Mouse (Mus musculus) hindbrain, postnatal 0 days (tissue): ENCODE measurements around the gene Tcp10a. TPM values are rescaled to one million over a fixed set of nuclear protein-coding genes. Genes with fewer than 3 reads are reported as not detected.
"Not testable (repeated sequence)": the region's sequence is repeated elsewhere in the genome, so short reads cannot be mapped to it uniquely, and the experiment has no call there.

ENCODE experiments used
- ATAC-seq: fragments of 200-750 bp; cut with Nextera tagmentation; 2 replicates; pipeline ENCODE4 v1.8.0; 2017; ENCODE audit warnings: mild to moderate bottlenecking, moderate TSS enrichment, moderate library complexity
- DNase-seq: peaks from one replicate; pipeline ENCODE4 v3.0.0-alpha.2; 2015; ENCODE audit warnings: low spot score
- H3K27ac ChIP-seq: fragments of 300-500 bp; sonication (generic); 2 replicates; pipeline ENCODE4 v1.5.1; 2014; ENCODE audit warnings: mild to moderate bottlenecking
- H3K27me3 ChIP-seq: fragments of 300-500 bp; sonication (generic); 2 replicates; pipeline ENCODE4 v1.6.1; 2014; ENCODE audit warnings: low read length, mixed read lengths; ENCODE audit not compliant: insufficient read depth
- H3K36me3 ChIP-seq: fragments of 300-500 bp; sonication (generic); 2 replicates; pipeline ENCODE4 v1.6.1; 2014; ENCODE audit warnings: low read length, mixed read lengths; ENCODE audit not compliant: insufficient read depth
- H3K4me1 ChIP-seq: fragments of 300-500 bp; sonication (generic); 2 replicates; pipeline ENCODE4 v1.6.1; 2014; ENCODE audit warnings: antibody characterized with exemption, low read length, mixed read lengths; ENCODE audit not compliant: insufficient read depth
- H3K4me2 ChIP-seq: fragments of 300-500 bp; sonication (generic); 2 replicates; pipeline ENCODE4 v1.6.1; 2014; ENCODE audit warnings: low read depth, mild to moderate bottlenecking, low read length, moderate library complexity, mixed read lengths
- H3K4me3 ChIP-seq: fragments of 300-500 bp; sonication (generic); 2 replicates; pipeline ENCODE4 v1.5.1; 2014; ENCODE audit warnings: low read length
- H3K9ac ChIP-seq: fragments of 300-500 bp; sonication (generic); replicated peaks from 2 replicates; pipeline ENCODE4 v1.6.1; 2014; ENCODE audit warnings: mild to moderate bottlenecking, low read length, moderate library complexity, mixed read lengths
- H3K9me3 ChIP-seq: fragments of 300-500 bp; sonication (generic); 2 replicates; pipeline ENCODE4 v1.6.1; 2016; ENCODE audit warnings: low read length, mixed read lengths
- CTCF ChIP-seq: IDR thresholded peaks from 2 replicates; pipeline ENCODE4 v1.5.1; 2016; ENCODE audit warnings: antibody characterized with exemption, control low read depth, low read depth
- WGBS: fragments of 180-500 bp; shearing (Covaris S2); extraction: QIAGEN DNeasy Blood & Tissue Kit; methylation state at CpG from one replicate; pipeline ENCODE4 v1.1.7; 2014; 5-methylcytosine and 5-hydroxymethylcytosine counted together
- polyA plus RNA-seq: library from polyadenylated mRNA; unstranded; fragments of >200 nt; fragmentation: Nextera tagmentation; extraction: Ambion mirVana; gene quantifications from 2 replicates; pipeline ENCODE4 v1.2.1, GENCODE M21; 2015
- total RNA-seq: library from RNA; depleted of rRNA; stranded (reverse); fragments of >200 nt; gene quantifications from 2 replicates; pipeline ENCODE4 v1.2.3, GENCODE M21; 2014; rRNA removed

Tcp10a gene
- total RNA-seq (not detected in 2 replicates), polyA plus RNA-seq (0.21 TPM in 1 of 2 replicates, not detected in the other)

GRCm38 (mm10) chr17:7324346-7324745, at the start of gene Tcp10a:
TSS of gene Tcp10a (plus strand) at chr17:7324646.
- not testable (repeated sequence) for H3K4me1 ChIP-seq, H3K4me2 ChIP-seq, H3K27ac ChIP-seq, DNase-seq, H3K9me3 ChIP-seq, H3K36me3 ChIP-seq, ATAC-seq, H3K4me3 ChIP-seq, H3K9ac ChIP-seq, H3K27me3 ChIP-seq
- 90% methylated on average over 3 of the region's 5 CpGs for WGBS

DNA sequence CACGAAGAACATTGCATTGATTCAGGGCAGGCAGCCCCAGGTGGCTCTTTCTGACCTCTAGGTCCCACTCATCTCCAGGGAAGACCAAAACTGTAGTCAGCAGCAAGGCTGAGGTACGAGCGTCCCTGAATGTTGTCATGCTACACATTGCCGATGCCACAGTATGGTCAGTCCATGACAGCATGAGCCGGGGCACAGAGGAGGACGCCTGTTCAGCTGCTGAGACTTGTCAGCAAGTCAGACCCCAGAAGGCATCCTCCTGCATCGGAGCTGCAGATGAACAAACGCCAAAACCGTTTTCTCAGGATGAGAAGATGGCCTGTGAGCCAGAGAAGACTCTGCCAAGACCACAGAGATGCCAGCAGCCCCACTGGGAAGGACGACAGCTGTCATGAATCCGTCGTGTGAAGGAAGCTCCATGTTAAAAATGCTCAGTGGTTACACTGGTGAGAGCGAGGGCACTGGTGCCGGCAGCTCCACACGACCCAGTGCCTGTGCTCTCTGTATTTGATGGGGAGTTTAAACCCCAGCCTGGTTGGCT, 45.7 kb upstream of the Tcp10a start:
- no peak for TF ChIP-seq CTCF
- H3K4me2 ChIP-seq: no peak overlapping the region
- 0 out of 2 replicates have a peak, but pooled peaks cover 14% of the 10 kb centered on the region for H3K36me3 ChIP-seq
- 54% methylated on average over 15 of the region's 15 CpGs for WGBS
- peak; percentile 78 for DNase-seq
- H3K27ac ChIP-seq: no peak overlapping the region; the same call in 1 of the 2 replicates
- no peak overlapping the region for H3K4me3 ChIP-seq
- ATAC-seq: peak; percentile 52
- H3K9ac ChIP-seq: no peak overlapping the region
- H3K27me3 ChIP-seq: no peaks in the 10 kb centered on the region
- no peaks in the 10 kb centered on the region for H3K9me3 ChIP-seq
- no peaks in the 10 kb centered on the region for H3K4me1 ChIP-seq

DNA sequence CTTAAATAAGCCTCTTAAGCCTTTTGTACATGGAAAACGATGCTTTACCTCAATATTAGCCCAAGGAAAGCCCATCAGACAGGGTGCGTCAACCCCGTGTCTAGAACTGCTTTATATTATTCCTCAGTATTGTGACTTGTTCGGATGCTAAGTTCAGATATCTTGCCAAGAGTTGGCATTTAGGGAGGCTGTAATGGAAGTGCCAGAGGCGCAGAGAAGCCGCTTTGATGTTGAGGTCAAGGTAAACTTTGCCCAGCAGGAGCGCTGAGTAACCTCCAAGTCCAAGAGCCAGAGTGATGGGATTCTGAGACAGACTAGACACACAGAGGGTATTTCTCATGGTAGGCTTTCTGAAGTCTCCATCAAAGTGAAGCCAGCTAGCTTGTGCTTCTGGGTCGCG, 45.2 kb upstream of the Tcp10a start:
- no peak overlapping the region for H3K4me3 ChIP-seq
- ATAC-seq: no peak
- TF ChIP-seq CTCF: no peak

GRCm38 (mm10) chr17:7284297-7284910, 40.0 kb upstream of the Tcp10a start:
- H3K4me3 ChIP-seq: no peak overlapping the region
- no peak overlapping the region for H3K4me2 ChIP-seq
- 0 out of 2 replicates have a peak, but pooled peaks have one; percentile 43 for ATAC-seq
- no peak for TF ChIP-seq CTCF
- peak overlapping the region; percentile 51; the same call in 1 of the 2 replicates for H3K27ac ChIP-seq
- H3K27me3 ChIP-seq: no peaks in the 10 kb centered on the region
- no peaks in the 10 kb centered on the region; the same call in 1 of the 2 replicates for H3K4me1 ChIP-seq
- H3K9ac ChIP-seq: no peak overlapping the region
- WGBS: 50% methylated on average over 8 of the region's 8 CpGs
- DNase-seq: peak; percentile 54
- no peaks in the 10 kb centered on the region for H3K9me3 ChIP-seq
- H3K36me3 ChIP-seq: 0 out of 2 replicates have a peak, but pooled peaks cover 4% of the 10 kb centered on the region

More for the DNA sequence above, 45.2 kb upstream of the Tcp10a start:
- DNase-seq: no peak
- H3K27me3 ChIP-seq: no peaks in the 10 kb centered on the region
- H3K9me3 ChIP-seq: no peaks in the 10 kb centered on the region
- no peak overlapping the region; the same call in 1 of the 2 replicates for H3K27ac ChIP-seq
- no peak overlapping the region for H3K4me2 ChIP-seq
- no peak overlapping the region for H3K9ac ChIP-seq
- H3K36me3 ChIP-seq: 0 out of 2 replicates have a peak, but pooled peaks cover 14% of the 10 kb centered on the region
- no peaks in the 10 kb centered on the region for H3K4me1 ChIP-seq
- 72% methylated on average over 9 of the region's 9 CpGs for WGBS

GRCm38 (mm10) chr17:7285292-7285691, 39.2 kb upstream of the Tcp10a start:
- ATAC-seq (no peak), DNase-seq (no peak)
- no peaks in the 10 kb centered on the region; the same call in 1 of the 2 replicates for H3K4me1 ChIP-seq
- 0 out of 2 replicates have a peak, but pooled peaks cover 4% of the 10 kb centered on the region for H3K36me3 ChIP-seq
- no peaks in the 10 kb centered on the region for H3K27me3 ChIP-seq
- no peak overlapping the region for H3K4me2 ChIP-seq
- no peak overlapping the region for H3K4me3 ChIP-seq
- H3K9ac ChIP-seq: no peak overlapping the region
- H3K9me3 ChIP-seq: no peaks in the 10 kb centered on the region
- TF ChIP-seq CTCF: no peak
- peak overlapping the region; percentile 51; the same call in 1 of the 2 replicates for H3K27ac ChIP-seq
- 86% methylated on average over 12 of the region's 12 CpGs for WGBS

- H3K9me3 ChIP-seq: no peaks in the 10 kb centered on the region
- no peak overlapping the region for H3K4me2 ChIP-seq
- no peak overlapping the region for H3K4me3 ChIP-seq
- H3K4me1 ChIP-seq: no peaks in the 10 kb centered on the region; the same call in 1 of the 2 replicates
- peak overlapping the region; percentile 56 for H3K27ac ChIP-seq
- DNase-seq: peak; percentile 38
- no peak for ATAC-seq
- 60% methylated on average over 12 of the region's 12 CpGs for WGBS
- TF ChIP-seq CTCF: no peak
- no peaks in the 10 kb centered on the region for H3K27me3 ChIP-seq
- H3K36me3 ChIP-seq: 0 out of 2 replicates have a peak, but pooled peaks cover 4% of the 10 kb centered on the region
- no peak overlapping the region for H3K9ac ChIP-seq
Measured at GRCm38 (mm10) chr17:7286422-7287050, 37.9 kb upstream of the Tcp10a start.
